Mouse (Mus musculus): ENCODE measurements around the gene BC004004. TPM values are rescaled to one million over a fixed set of nuclear protein-coding genes. Genes with fewer than 3 reads are reported as not detected.
A peak's percentile ranks its signal among the peaks of the same experiment; 100 is the strongest.

The BC004004 gene
- total RNA-seq, 2 experiments from 2014 or later, result 78.9 to 85.0 TPM

- H3K4me3 ChIP-seq, result peak within 1 kb of the TSS; percentile 23; the same call in 1 of the 2 replicates
- no peak for DNase-seq (ENCODE audit: extremely low spot score in 1 of 2, low spot score in 2 of 2)
- intact Hi-C loops (cut with DNase I), result no loop called here
- peak; percentile 7 for TF ChIP-seq CTCF (IDR thresholded peaks at IDR 0.05)
- no peak within 1 kb of the TSS for H3K27ac ChIP-seq
Observed at GRCm38 (mm10) chr17:29360761-29361221, 92.2 kb downstream of the BC004004 start, which contains the start of gene Fgd2. TSS of gene Fgd2 (plus strand) at chr17:29360914.

DNA sequence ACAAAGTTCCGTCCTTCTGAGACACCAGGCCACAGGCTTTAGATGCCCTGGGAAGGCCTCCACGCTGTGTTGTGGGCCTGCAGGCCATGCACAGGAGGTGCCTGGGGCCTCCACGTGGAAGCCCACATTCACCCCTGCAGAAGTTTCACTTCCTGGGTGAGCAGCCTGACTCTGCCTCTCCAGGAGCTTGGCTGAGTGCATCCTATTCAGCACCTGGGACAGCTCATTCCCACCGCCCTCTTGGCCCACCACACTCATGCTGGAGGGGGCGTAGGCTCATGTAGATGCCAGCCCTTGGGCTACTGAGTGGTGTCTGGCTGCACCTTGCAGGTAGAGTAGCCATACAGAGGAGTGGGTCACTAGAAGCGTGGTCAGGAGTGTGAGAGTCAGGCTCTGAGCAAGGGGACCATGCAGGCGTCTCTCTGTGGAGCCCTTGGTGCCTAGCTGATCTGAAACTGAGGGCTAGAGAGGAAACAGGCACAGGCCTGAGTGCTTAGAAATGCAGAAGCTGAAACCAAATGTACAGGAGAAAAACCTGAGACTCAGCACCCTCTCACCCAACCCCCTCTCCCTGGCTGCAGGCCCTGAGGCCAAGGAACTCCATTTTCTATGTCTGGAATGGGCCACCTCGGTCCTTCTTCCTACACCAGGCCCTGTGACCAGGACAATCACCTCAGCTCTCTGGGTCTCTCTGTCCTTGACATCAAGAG lies 93.5 kb downstream of the BC004004 start:
- intact Hi-C loops (cut with DNase I), result no loop called here
- no peak for TF ChIP-seq CTCF (IDR thresholded peaks at IDR 0.05)
- H3K4me3 ChIP-seq, result no peak overlapping the region
- no peak overlapping the region for H3K27ac ChIP-seq
- DNase-seq (ENCODE audit: extremely low spot score in 1 of 2, low spot score in 2 of 2), result no peak

- TF ChIP-seq CTCF (IDR thresholded peaks at IDR 0.05), result no peak
- no peak overlapping the region for H3K27ac ChIP-seq
- DNase-seq (ENCODE audit: extremely low spot score in 1 of 2, low spot score in 2 of 2), result no peak
- no peak overlapping the region for H3K4me3 ChIP-seq
- intact Hi-C loops (cut with DNase I), result no loop called here
Observed at GRCm38 (mm10) chr17:29363109-29363508, 94.5 kb downstream of the BC004004 start.

Other genes with a start within 250 kb of the BC004004 start
- 100 to 1,000 TPM; 113 to 114 TPM for gene Srsf3, start 236.2 kb upstream of the BC004004 start, total RNA-seq (2021)
- 10 to 100 TPM; 40.6 to 64.4 TPM for gene Cdkn1a, start 177.8 kb upstream of the BC004004 start, total RNA-seq (2021)
- under 1 TPM in 1 of 2 experiments, not detected in 1; 0.32 TPM for gene Rab44, start 154.6 kb upstream of the BC004004 start, total RNA-seq (2021)
- gene Cpne5, start 30.6 kb upstream of the BC004004 start, total RNA-seq (2021), result 100 to 1,000 TPM; 141 to 148 TPM
- gene Ppil1, start 4.6 kb upstream of the BC004004 start, total RNA-seq (2021), result 10 to 100 TPM; 19.8 to 20.0 TPM
- gene Pi16, start 48.9 kb downstream of the BC004004 start, total RNA-seq (2021), result 1 to 10 TPM; 1.2 to 1.4 TPM
- gene Mtch1, start 79.1 kb downstream of the BC004004 start, total RNA-seq (2021), result 100 to 1,000 TPM; 537 to 552 TPM
- 1 to 10 TPM; 5.4 to 7.4 TPM for gene Fgd2, start 92.1 kb downstream of the BC004004 start, total RNA-seq (2021)
- 10 to 100 TPM in 1 of 2 experiments, 1 to 10 TPM in 1; 9.2 to 13.6 TPM for gene Pim1, start 222.0 kb downstream of the BC004004 start, total RNA-seq (2021)

Data from left cerebral cortex, adult 2 months (tissue).